Mouse (Mus musculus): Measurements from ENCODE around the gene Cish. TPM values are rescaled to one million over a fixed set of nuclear protein-coding genes. Genes with fewer than 3 reads are reported as not detected.

Cish gene
- polyA plus RNA-seq, 1 experiment from 2014 or later, result 13.7 TPM

DNA sequence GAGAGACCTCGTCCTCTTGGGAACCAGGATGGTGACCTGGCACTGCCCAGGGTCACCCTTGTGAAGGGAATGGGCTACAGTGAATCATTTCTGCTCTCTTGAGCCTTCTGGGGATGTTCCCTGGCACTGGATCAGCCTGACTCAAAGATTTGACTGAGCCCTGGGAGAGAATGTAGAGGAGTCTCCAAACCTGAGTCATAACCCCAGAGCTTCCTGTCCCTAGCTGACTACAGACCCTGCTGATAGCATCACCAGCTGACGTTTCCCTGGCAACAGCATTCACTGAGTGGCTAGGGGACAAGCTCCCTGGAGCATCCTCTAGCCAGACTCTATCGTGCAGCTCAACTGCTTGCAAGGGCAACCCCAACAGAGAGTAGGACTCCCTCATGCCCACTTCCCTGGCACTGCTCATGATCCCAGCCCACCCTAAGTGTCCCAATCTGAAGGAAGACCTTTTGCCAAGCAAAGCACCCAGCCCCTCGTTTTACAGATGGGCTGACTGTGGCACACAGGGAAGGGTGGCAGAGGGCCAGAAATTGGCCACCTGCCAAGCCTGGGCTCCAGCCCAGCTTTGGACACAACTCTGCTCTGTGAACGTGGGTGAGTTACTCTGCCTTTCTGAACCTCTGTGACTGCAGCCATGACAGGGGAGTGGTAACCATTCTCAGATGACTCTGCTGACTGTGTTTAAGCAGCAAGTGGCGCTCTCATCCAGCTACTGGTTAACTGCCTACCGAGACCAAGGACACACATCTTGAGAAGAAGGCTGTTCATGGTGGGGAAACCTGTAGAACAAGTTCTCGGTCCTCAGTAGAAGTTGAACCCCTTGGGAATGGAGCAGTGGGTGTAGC, 17.1 kb upstream of the Cish start:
- Histone ChIP-seq H3K4me1 (replicated peaks) (peaks cover 31% of the 10 kb centered on the region), H3K27ac (replicated peaks) (0 out of 2 replicates have a peak overlapping the region, but pooled peaks have one; percentile 3), H3K27me3 (no peaks in the 10 kb centered on the region), H3K9ac (no peak overlapping the region), H3K4me2 (no peak overlapping the region), H3K4me3 (no peak overlapping the region), H3K9me3 (no peaks in the 10 kb centered on the region), H3K36me3 (no peaks in the 10 kb centered on the region)
- peak; percentile 74 for ATAC-seq (ENCODE audit: low FRiP score, low read depth)
- WGBS, result 47% methylated on average over 8 of the region's 8 CpGs

DNA sequence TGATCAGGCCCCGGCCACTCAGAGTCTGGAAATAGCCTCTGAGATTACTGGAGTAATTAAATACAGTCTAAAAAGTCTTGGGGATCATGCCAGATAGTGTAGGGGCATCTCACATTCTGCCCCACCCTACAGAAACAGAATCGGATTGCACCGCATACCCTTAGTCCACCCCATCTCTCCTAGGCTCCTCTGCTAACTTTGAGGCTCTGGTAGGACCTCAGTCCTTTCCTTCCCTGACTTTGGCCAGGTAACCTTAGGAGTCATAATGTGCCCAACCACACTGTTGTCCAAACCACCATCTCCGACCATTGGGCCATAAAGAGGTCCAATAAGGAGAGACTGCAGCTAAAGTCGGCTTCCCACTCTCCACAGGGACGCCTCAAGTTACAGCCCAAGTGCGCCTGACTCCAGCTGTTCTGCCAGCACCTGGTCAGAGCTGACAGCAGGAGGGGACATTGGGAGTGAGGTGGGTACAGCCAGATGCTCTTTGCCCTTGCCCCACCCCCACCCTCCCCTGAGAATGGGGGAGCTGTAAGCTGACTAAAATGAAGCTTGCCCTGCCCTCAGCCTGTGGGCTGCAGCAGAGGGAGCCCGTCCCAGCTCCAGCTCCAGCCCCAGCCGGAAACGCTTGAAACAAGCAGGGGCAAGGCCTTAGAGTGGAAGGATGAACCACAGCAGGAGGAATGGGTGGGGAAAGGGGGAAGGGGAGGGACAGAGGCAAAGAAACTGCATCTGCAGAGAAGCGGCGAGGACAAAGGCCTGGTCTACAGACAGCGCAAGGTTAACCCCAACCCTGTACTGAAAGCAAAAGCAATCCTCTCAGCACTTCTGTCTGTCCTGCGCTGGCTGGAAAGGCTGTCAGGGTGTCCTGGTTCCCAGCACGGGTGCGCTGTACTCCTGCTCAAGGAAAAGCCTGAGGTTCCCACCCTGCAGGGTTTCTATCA, 16.2 kb upstream of the Cish start:
- H3K27me3 ChIP-seq, result no peaks in the 10 kb centered on the region
- H3K9ac ChIP-seq, result no peak overlapping the region
- H3K9me3 ChIP-seq, result no peaks in the 10 kb centered on the region
- H3K27ac ChIP-seq (replicated peaks), result no peak overlapping the region
- H3K4me2 ChIP-seq, result peak overlapping the region; percentile 21; the same call in 1 of the 2 replicates
- no peak overlapping the region for H3K4me3 ChIP-seq
- no peak for ATAC-seq (ENCODE audit: low FRiP score, low read depth)
- no peaks in the 10 kb centered on the region for H3K36me3 ChIP-seq
- WGBS, result 35% methylated on average over 16 of the region's 16 CpGs
- H3K4me1 ChIP-seq (replicated peaks), result peaks cover 31% of the 10 kb centered on the region

DNA sequence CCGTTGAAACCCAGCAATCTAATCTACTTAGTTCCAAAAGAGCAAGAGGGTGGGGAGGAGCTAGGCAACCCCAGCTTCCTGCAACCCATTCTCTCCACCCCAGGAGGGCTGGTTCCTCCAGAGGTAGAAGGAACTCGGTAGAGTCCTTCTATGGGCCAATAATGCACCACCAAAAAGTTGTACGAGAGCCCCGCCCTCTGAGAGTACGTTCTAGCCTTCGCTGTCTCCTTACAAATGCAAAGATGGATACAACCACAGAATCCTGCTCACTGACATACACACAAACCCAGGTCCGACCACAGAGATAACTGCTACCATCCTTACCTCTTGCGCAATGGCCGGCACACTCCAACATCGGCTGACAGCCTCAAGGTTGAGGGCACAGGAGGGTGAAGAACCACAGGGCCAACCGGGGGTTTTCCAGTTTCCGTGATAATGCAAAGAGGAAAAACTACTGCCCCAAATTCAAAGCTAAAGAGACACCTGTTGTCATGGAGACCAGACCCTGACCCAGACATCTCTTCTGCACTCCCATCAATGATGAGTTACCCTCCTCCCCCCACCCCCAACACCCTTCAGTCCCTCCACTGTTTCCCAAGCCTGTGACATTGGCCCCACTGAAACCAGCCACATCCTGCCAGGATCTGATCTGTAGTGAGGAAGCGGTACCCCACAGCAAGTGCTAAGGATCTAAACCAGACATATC, 15.4 kb upstream of the Cish start:
- H3K4me1 ChIP-seq (replicated peaks), result peaks cover 31% of the 10 kb centered on the region
- H3K4me2 ChIP-seq, result peak overlapping the region; percentile 21; the same call in 1 of the 2 replicates
- ATAC-seq (ENCODE audit: low FRiP score, low read depth), result no peak
- no peaks in the 10 kb centered on the region for H3K27me3 ChIP-seq
- H3K4me3 ChIP-seq, result no peak overlapping the region
- no peak overlapping the region for H3K27ac ChIP-seq (replicated peaks)
- no peaks in the 10 kb centered on the region for H3K36me3 ChIP-seq
- WGBS, result 52% methylated on average over 13 of the region's 13 CpGs
- H3K9ac ChIP-seq, result no peak overlapping the region
- H3K9me3 ChIP-seq, result no peaks in the 10 kb centered on the region

DNA sequence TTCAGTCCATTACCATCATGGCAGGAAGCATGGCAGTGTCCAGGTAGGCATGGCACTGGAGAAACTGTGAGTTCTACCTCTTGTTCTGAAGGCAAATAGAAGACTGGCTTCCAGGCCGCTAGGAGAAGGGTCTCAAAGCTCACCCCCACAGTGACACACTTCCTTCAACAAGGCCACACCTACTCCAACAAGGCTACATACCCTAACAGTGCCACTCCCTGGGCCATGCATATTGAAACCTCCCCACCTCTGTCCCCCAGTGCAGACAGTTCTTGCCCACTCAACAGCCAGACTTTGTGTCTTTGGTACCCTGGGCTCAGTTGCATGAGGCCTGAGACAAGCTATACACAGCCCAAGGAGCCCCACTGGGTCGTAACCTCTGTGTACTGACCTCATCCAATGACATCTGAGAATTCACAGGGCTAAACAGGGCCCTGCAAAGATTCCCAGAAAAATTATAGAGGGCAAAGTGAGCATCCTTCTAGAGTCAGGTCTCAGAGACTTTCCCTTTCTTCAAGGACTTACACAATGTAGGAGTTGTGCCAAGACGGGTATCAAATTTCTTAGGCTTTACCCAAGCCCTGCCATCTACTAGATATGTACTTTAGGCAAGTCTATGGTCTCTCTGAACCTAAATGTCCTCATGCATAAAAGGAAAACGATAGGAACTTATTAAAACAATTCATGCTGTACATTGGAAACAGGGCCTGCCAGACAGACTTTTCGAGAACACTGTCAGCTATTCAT, 14.4 kb upstream of the Cish start:
- ATAC-seq (ENCODE audit: low FRiP score, low read depth), result no peak
- Histone ChIP-seq H3K9ac (no peak overlapping the region), H3K4me2 (no peak overlapping the region), H3K27ac (replicated peaks) (no peak overlapping the region), H3K4me1 (replicated peaks) (peaks cover 28% of the 10 kb centered on the region), H3K36me3 (no peaks in the 10 kb centered on the region), H3K27me3 (no peaks in the 10 kb centered on the region), H3K4me3 (no peak overlapping the region), H3K9me3 (no peaks in the 10 kb centered on the region)
- 92% methylated on average over 5 of the region's 5 CpGs for WGBS

DNA sequence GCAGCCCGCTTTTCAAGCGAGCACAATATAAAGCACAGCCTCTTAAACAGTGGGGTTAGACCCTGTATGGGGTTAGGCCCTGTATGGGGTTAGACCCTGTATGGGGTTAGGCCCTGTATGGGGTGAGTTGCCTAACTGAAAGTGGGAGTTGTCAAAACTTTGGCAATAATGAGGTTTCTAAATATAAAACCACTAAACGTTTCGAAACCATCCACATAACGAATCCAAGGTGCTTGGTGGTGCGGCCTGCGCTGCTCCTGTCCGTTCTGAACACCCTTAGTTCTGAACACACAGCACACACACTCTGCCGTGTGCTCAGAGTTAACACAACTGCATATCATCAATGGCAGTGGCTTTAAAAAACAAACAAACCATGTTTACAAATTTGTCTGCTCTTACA, 12.9 kb upstream of the Cish start:
- H3K4me3 ChIP-seq, result no peak overlapping the region
- no peak overlapping the region for H3K9ac ChIP-seq
- no peak overlapping the region for H3K4me2 ChIP-seq
- H3K9me3 ChIP-seq, result no peaks in the 10 kb centered on the region
- H3K27me3 ChIP-seq, result no peaks in the 10 kb centered on the region
- H3K4me1 ChIP-seq (replicated peaks), result peaks cover 26% of the 10 kb centered on the region
- 94% methylated on average over 9 of the region's 9 CpGs for WGBS
- H3K27ac ChIP-seq (replicated peaks), result no peak overlapping the region
- H3K36me3 ChIP-seq, result no peaks in the 10 kb centered on the region
- no peak for ATAC-seq (ENCODE audit: low FRiP score, low read depth)

DNA sequence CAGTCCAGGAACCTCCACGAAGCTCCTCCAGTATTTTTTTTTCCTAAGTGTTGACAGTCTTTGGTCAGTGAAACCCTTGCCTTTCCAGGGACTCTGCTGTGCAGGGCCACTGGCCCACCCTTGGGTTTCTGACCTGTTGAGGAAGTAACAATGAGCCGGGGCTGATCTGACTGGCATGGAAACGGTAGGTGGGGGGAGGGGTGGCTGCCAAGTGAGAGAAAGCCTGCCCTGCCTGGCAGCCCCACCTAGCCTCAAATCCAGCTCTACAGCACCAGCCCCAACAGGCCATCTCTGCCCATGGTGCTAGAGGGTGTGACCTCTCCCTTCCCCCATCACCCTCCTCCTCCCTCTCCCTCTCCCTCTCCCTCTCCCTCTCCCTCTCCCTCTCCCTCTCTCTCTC, 10.8 kb upstream of the Cish start:
- WGBS, result 10% methylated on average over 3 of the region's 3 CpGs
- Histone ChIP-seq H3K27ac (replicated peaks) (no peak overlapping the region), H3K36me3 (no peaks in the 10 kb centered on the region), H3K9me3 (no peaks in the 10 kb centered on the region), H3K27me3 (peaks cover 6% of the 10 kb centered on the region; the same call in 1 of the 2 replicates), H3K4me2 (no peak overlapping the region), H3K4me3 (no peak overlapping the region), H3K4me1 (replicated peaks) (peaks cover 17% of the 10 kb centered on the region), H3K9ac (no peak overlapping the region)
- ATAC-seq (ENCODE audit: low FRiP score, low read depth), result no peak

DNA sequence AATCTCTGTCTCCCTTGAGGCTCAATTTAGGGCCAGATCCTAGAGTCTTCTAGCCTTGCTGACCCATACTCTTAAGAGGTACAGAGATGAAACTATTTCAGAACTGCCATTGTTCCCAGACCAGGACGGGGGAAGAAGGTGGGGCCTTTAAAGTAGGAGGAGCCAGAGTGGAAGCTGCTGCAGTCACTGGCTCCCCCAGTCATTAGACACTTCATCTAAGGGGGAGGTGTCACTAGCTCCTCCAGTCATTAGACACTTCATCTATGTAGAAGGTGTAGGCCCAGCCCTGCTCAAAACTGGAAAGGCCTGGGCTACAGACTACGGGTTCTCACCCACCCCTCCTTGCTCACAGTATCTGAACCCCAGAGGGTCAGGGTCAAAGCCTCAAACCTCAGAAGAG, 8.5 kb upstream of the Cish start:
- Histone ChIP-seq H3K27ac (replicated peaks) (no peak overlapping the region), H3K27me3 (peaks cover 6% of the 10 kb centered on the region; the same call in 1 of the 2 replicates), H3K4me3 (no peak overlapping the region), H3K4me1 (replicated peaks) (peaks cover 11% of the 10 kb centered on the region), H3K9ac (no peak overlapping the region), H3K9me3 (no peaks in the 10 kb centered on the region), H3K4me2 (no peak overlapping the region), H3K36me3 (no peaks in the 10 kb centered on the region)
- WGBS, result 81% methylated on average over 2 of the region's 2 CpGs
- ATAC-seq (ENCODE audit: low FRiP score, low read depth), result no peak

DNA sequence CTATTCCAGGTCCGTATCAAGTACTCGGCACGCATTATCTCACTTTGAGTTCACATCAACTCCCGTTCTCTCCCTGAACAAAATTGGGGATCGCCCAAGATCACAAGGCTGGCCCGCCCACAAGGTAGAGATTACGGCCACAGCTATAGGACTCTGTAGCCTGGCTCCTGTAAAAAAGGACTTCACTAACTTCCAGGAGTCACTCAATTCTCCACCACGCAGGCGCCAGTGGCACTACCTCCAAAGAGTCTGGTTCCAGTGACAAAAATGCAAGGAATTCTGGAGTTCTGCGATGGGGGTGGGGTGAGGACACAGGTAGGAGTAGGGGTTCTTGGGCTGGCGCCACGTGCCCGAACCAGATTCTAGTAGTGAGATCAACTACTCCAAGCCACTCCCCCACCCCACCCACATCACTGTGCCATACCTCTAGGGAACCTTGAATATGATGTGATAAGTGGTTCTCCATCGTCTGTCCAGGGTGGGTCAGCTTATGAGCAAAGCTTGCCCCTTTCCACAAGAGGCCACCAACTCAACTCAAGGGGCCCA, 7.6 kb upstream of the Cish start:
- H3K4me2 ChIP-seq, result peak overlapping the region; percentile 75; the same call in 1 of the 2 replicates
- 89% methylated on average over 14 of the region's 14 CpGs for WGBS
- peaks cover 6% of the 10 kb centered on the region; the same call in 1 of the 2 replicates for H3K27me3 ChIP-seq
- no peak overlapping the region for H3K9ac ChIP-seq
- H3K4me3 ChIP-seq, result no peak overlapping the region
- no peak for ATAC-seq (ENCODE audit: low FRiP score, low read depth)
- no peaks in the 10 kb centered on the region for H3K9me3 ChIP-seq
- H3K36me3 ChIP-seq, result no peaks in the 10 kb centered on the region
- H3K4me1 ChIP-seq (replicated peaks), result peaks cover 11% of the 10 kb centered on the region
- H3K27ac ChIP-seq (replicated peaks), result no peak overlapping the region

DNA sequence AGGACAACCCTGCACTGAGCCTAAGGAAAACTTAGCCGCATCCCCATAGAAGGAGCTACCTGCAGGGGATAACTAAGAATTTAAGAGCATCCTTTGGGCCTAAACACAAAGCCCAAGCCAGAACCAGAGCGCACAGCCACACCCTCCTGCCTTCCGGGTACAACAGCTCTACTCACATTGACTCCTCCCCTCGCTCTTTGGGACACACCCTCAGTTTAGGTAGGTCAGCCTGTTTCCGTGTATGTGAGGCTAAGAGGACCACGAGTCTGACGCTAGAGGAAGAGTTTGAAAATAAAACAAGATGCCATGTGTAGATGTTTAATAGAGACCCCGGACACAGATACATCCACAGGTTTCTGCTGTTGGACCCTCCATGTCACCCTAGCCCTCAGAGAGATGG, 7.1 kb upstream of the Cish start:
- Histone ChIP-seq H3K4me2 (peak overlapping the region; percentile 75), H3K36me3 (no peaks in the 10 kb centered on the region), H3K4me1 (replicated peaks) (peaks cover 11% of the 10 kb centered on the region), H3K27me3 (peaks cover 6% of the 10 kb centered on the region), H3K9ac (no peak overlapping the region), H3K4me3 (peak overlapping the region; percentile 38; the same call in 1 of the 2 replicates), H3K9me3 (no peaks in the 10 kb centered on the region), H3K27ac (replicated peaks) (no peak overlapping the region)
- ATAC-seq (ENCODE audit: low FRiP score, low read depth), result no peak
- 29% methylated on average over 8 of the region's 8 CpGs for WGBS

DNA sequence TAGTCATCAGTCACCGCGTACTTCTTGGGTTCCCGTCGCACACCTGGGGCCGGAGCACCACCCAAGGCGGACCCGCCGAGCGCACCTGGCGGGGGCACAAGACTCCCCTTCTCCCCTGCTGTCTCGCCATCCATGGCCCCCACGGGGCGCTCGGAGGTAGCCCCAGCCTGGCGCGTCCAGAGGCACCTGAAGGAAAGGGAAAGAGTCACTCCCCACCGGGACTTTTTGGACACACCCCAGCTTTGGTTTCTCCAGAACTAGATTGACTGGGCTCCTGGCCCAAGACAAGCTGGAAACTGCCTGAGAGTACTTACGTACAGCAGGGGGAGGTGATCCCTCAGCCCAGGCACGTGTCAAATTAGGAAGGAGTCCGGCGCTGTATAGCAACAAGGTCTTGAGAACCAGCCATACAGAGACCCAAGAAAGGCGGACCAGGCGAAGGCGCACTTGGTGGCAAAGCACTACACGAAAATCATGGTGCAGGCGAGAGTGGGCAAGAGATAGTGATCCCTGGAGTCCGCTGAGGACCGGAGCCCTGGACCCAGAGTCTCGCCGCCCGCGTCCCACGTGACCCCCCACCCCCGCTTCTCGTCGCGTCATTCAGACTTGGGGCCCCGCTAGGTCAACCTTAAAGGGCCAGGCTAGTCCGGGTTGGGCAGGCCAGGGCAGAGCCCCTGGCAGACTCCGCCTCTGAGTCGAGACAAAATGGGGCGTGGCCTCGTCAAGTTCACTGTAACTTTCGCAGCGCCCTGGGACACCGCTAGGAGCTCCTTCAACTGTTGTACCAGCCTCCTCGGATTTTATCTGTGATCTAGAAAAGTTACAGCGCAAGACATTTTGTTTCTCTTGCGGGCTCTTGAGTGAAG, 6.4 kb upstream of the Cish start, which contains the start of gene Mapkapk3:
Gene Mapkapk3 (minus strand): TSS at position 667 of the 866 bp plus-strand sequence.
- Histone ChIP-seq H3K4me1 (replicated peaks) (peaks cover 11% of the 10 kb centered on the region), H3K4me2 (peak within 1 kb of the TSS; percentile 75), H3K9ac (peak within 1 kb of the TSS; percentile 7; the same call in 1 of the 2 replicates), H3K9me3 (no peaks in the 10 kb centered on the region), H3K27me3 (peaks cover 9% of the 10 kb centered on the region), H3K4me3 (peak within 1 kb of the TSS; percentile 38), H3K27ac (replicated peaks) (no peak within 1 kb of the TSS), H3K36me3 (no peaks in the 10 kb centered on the region)
- peak; percentile 71 for ATAC-seq (ENCODE audit: low FRiP score, low read depth)
- WGBS, result 2% methylated on average over 49 of the region's 49 CpGs
